Mouse (Mus musculus): ENCODE measurements around the gene Npepps.

- TF ChIP-seq CTCF (IDR thresholded peaks at IDR 0.05; ENCODE audit: borderline replicate concordance, insufficient read depth, low read depth, low read length), result no peak
- peak; percentile 93 for TF ChIP-seq POLR2A (IDR thresholded peaks at IDR 0.05; ENCODE audit: borderline replicate concordance, insufficient read depth, low read length)
Measured at GRCm38 (mm10) chr11:97280216-97280861, at the start of gene Npepps.

Measured in cerebellum, adult 2 months (tissue).